Mouse (Mus musculus): Measurements from ENCODE around the gene Cep78.

The Cep78 gene

GRCm38 (mm10) chr19:15908016-15908415 lies 76.8 kb downstream of the Cep78 start:
- DNase-seq (ENCODE audit: low spot score): no peak
